Mouse (Mus musculus) lung, embryonic 15.5 days (tissue): Measurements from ENCODE around the gene Wdpcp. TPM values are rescaled to one million over a fixed set of nuclear protein-coding genes. Genes with fewer than 3 reads are reported as not detected.

ENCODE experiments used
- ATAC-seq: fragments of 200-750 bp; cut with Nextera tagmentation; 2 replicates; pipeline ENCODE4 v1.8.0; 2017; ENCODE audit warnings: moderate number of reproducible peaks, borderline replicate concordance; ENCODE audit not compliant: low FRiP score, low TSS enrichment; ENCODE audit errors: extremely low read depth
- H3K27ac ChIP-seq: fragments of 300-500 bp; sonication (generic); 2 replicates; pipeline ENCODE4 v1.5.1; 2015; ENCODE audit warnings: moderate library complexity, mild to moderate bottlenecking, inconsistent platforms
- H3K27me3 ChIP-seq: fragments of 300-500 bp; sonication (generic); 2 replicates; pipeline ENCODE4 v1.6.1; 2015; ENCODE audit warnings: inconsistent platforms
- H3K36me3 ChIP-seq: fragments of 300-500 bp; sonication (generic); 2 replicates; pipeline ENCODE4 v1.6.1; 2015; ENCODE audit warnings: inconsistent platforms
- H3K4me1 ChIP-seq: fragments of 300-500 bp; sonication (generic); 2 replicates; pipeline ENCODE4 v1.6.1; 2015; ENCODE audit warnings: inconsistent platforms
- H3K4me2 ChIP-seq: fragments of 300-500 bp; sonication (generic); 2 replicates; pipeline ENCODE4 v1.6.1; 2015; ENCODE audit warnings: inconsistent platforms, mild to moderate bottlenecking, moderate library complexity
- H3K4me3 ChIP-seq: fragments of 300-500 bp; sonication (generic); 2 replicates; pipeline ENCODE4 v1.5.1; 2015; ENCODE audit warnings: mild to moderate bottlenecking, inconsistent platforms
- H3K9ac ChIP-seq: fragments of 300-500 bp; sonication (generic); 2 replicates; pipeline ENCODE4 v1.6.1; 2015; ENCODE audit warnings: inconsistent platforms
- H3K9me3 ChIP-seq: fragments of 300-500 bp; sonication (generic); 2 replicates; pipeline ENCODE4 v1.6.1; 2016; ENCODE audit warnings: inconsistent platforms
- WGBS: fragments of 180-500 bp; shearing (Covaris S2); methylation state at CpG from one replicate; pipeline ENCODE4 v1.1.7; 2015; 5-methylcytosine and 5-hydroxymethylcytosine counted together
- polyA plus RNA-seq: library from polyadenylated mRNA; unstranded; fragments of >200 nt; fragmentation: Nextera tagmentation; extraction: Ambion mirVana; gene quantifications from 2 replicates; pipeline ENCODE4 v1.2.1, GENCODE M21; 2015

The Wdpcp gene
- polyA plus RNA-seq, 1 experiment from 2014 or later, result 12.5 TPM

GRCm38 (mm10) chr11:21690730-21691129 lies 118.7 kb downstream of the Wdpcp start:
- WGBS, result 69% methylated on average over 2 of the region's 2 CpGs
- no peak for ATAC-seq
- Histone ChIP-seq H3K36me3 (no peaks in the 10 kb centered on the region), H3K4me1 (no peaks in the 10 kb centered on the region), H3K27ac (no peak overlapping the region), H3K4me3 (no peak overlapping the region), H3K27me3 (no peaks in the 10 kb centered on the region), H3K9me3 (no peaks in the 10 kb centered on the region), H3K4me2 (no peak overlapping the region), H3K9ac (no peak overlapping the region)

DNA sequence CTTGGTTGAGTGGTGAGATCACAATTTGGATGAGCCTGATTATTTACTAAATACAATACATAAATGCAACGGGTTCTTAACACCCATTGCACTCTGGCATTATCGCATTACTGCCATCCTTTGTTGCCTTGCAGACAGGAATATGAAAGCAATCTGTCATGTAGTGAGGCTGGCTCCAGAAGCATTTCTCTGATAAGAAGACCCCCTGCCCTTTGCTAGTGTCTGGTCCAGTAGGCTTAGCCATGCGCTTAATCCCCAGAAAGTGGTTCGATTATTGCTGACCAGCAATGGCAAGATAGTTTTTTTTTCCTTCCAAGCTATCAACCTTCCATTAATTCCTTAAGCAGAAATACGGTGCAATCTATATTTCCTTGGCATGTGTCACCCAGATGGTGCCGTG lies 122.1 kb downstream of the Wdpcp start:
- H3K9me3 ChIP-seq, result no peaks in the 10 kb centered on the region
- no peaks in the 10 kb centered on the region for H3K27me3 ChIP-seq
- no peak overlapping the region for H3K4me3 ChIP-seq
- no peak overlapping the region for H3K9ac ChIP-seq
- no peak for ATAC-seq
- 70% methylated on average over 6 of the region's 6 CpGs for WGBS
- no peaks in the 10 kb centered on the region for H3K4me1 ChIP-seq
- no peak overlapping the region for H3K27ac ChIP-seq
- no peak overlapping the region for H3K4me2 ChIP-seq
- H3K36me3 ChIP-seq, result no peaks in the 10 kb centered on the region

DNA sequence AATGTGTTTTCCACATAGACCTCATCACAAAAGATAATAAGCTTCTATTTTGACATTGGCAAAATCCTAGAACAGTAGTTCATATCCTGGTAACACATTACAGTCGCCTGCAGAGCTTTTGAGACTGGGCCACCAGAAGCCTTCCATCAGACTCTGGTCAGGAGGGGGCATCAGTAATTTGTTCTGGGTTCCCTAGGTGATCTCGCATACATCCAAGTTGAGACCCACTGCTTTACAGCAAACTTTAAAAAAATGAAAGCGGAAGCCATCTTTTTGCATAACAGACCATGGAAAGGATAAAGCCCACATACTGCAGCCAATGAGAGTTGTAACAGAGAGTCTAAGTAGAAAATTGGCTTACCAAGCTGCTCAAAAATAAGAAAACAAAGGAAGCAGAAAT lies 125.6 kb downstream of the Wdpcp start:
- H3K27ac ChIP-seq, result no peak overlapping the region
- no peak for ATAC-seq
- H3K9ac ChIP-seq, result no peak overlapping the region
- H3K4me1 ChIP-seq, result no peaks in the 10 kb centered on the region
- no peak overlapping the region for H3K4me3 ChIP-seq
- no peak overlapping the region for H3K4me2 ChIP-seq
- no peaks in the 10 kb centered on the region for H3K27me3 ChIP-seq
- H3K9me3 ChIP-seq, result no peaks in the 10 kb centered on the region
- no peaks in the 10 kb centered on the region for H3K36me3 ChIP-seq
- 77% methylated on average over 3 of the region's 3 CpGs for WGBS

DNA sequence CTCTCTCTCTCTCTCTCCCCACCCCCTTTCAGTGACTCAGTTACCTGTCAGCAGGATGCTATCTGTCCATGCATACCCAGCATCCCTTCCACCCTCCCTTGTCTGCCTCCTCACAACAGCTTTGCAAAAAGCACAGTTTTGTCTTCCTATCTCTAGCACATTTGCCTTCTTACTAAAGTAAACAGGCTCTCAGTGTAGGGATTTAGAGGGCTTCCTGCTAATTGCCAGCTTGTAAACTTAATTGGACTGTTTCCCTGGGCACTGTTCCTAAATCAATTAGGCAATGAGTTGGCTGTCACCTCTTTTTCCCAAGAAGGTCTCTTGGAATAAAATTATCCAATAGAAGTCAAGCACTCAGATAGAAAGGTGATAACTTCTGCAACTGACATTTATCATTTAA lies 141.5 kb downstream of the Wdpcp start:
- H3K9ac ChIP-seq, result no peak overlapping the region
- H3K9me3 ChIP-seq, result peaks cover 4% of the 10 kb centered on the region; the same call in 1 of the 2 replicates
- no peaks in the 10 kb centered on the region for H3K4me1 ChIP-seq
- H3K36me3 ChIP-seq, result peaks cover 4% of the 10 kb centered on the region; the same call in 1 of the 2 replicates
- no peak overlapping the region for H3K4me2 ChIP-seq
- no peak for ATAC-seq
- H3K27me3 ChIP-seq, result no peaks in the 10 kb centered on the region
- H3K4me3 ChIP-seq, result no peak overlapping the region
- no peak overlapping the region for H3K27ac ChIP-seq

DNA sequence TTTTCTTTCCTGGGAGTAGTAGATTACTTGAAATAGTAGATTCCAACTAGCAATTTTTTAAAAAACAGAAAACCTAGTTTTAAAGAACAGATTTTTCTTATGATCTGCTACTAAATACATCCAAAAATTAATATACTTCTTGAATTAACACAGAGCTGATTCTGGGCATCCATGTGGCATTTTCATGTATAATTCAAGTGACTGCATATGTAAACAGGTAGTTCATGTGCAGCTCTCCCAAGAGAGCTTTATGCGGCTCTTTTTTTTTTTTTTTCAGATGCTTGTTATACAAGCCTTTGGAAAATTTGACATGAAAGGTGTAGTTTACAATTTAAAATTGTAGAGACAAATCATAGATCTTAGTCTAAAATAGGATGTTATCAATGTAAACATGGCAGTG lies 142.0 kb downstream of the Wdpcp start:
- Histone ChIP-seq H3K27ac (no peak overlapping the region), H3K4me1 (no peaks in the 10 kb centered on the region), H3K9me3 (peaks cover 4% of the 10 kb centered on the region; the same call in 1 of the 2 replicates), H3K4me3 (no peak overlapping the region), H3K27me3 (no peaks in the 10 kb centered on the region), H3K9ac (no peak overlapping the region), H3K36me3 (peaks cover 4% of the 10 kb centered on the region; the same call in 1 of the 2 replicates), H3K4me2 (no peak overlapping the region)
- WGBS, result 89% methylated on average over 1 of the region's 1 CpGs
- ATAC-seq, result no peak

- no peaks in the 10 kb centered on the region for H3K27me3 ChIP-seq
- no peaks in the 10 kb centered on the region for H3K9me3 ChIP-seq
- no peak overlapping the region for H3K4me3 ChIP-seq
- H3K4me2 ChIP-seq, result no peak overlapping the region
- no peak overlapping the region for H3K27ac ChIP-seq
- ATAC-seq, result no peak
- H3K36me3 ChIP-seq, result no peaks in the 10 kb centered on the region
- H3K9ac ChIP-seq, result no peak overlapping the region
- no peaks in the 10 kb centered on the region for H3K4me1 ChIP-seq
- WGBS, result 44% methylated on average over 1 of the region's 1 CpGs
Measured at GRCm38 (mm10) chr11:21726329-21726728, 154.3 kb downstream of the Wdpcp start.

- no peak overlapping the region for H3K4me3 ChIP-seq
- no peak overlapping the region for H3K27ac ChIP-seq
- H3K36me3 ChIP-seq, result no peaks in the 10 kb centered on the region
- H3K4me2 ChIP-seq, result no peak overlapping the region
- H3K27me3 ChIP-seq, result no peaks in the 10 kb centered on the region
- no peaks in the 10 kb centered on the region for H3K9me3 ChIP-seq
- ATAC-seq, result no peak
- no peak overlapping the region for H3K9ac ChIP-seq
- 69% methylated on average over 5 of the region's 5 CpGs for WGBS
- H3K4me1 ChIP-seq, result no peaks in the 10 kb centered on the region
Measured at GRCm38 (mm10) chr11:21729056-21729455, 157.0 kb downstream of the Wdpcp start.

GRCm38 (mm10) chr11:21729961-21730360 lies 157.9 kb downstream of the Wdpcp start:
- Histone ChIP-seq H3K27me3 (no peaks in the 10 kb centered on the region), H3K36me3 (no peaks in the 10 kb centered on the region), H3K4me2 (no peak overlapping the region), H3K4me3 (no peak overlapping the region), H3K9ac (no peak overlapping the region), H3K9me3 (no peaks in the 10 kb centered on the region), H3K4me1 (no peaks in the 10 kb centered on the region), H3K27ac (no peak overlapping the region)
- ATAC-seq, result no peak
- 67% methylated on average over 6 of the region's 6 CpGs for WGBS

DNA sequence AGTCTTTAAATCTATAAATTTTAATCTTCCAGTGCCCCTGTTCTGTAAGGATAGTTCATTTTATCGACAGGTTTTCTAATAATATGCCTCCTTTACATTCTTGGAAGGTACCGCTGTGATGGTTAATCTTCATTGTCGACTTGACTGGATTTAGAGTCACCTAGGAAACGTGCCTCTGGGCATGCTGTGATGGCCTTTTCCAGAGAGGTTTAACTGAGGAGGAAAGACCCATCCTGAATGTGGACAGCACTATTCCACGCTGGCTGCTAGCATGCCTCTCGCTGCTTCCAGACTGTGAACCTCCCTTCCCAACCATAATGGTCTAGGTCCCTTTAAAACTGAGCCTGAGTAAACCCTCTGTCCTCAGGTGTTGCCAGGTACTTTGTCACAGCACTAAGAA lies 163.2 kb downstream of the Wdpcp start:
- H3K27me3 ChIP-seq, result no peaks in the 10 kb centered on the region
- no peaks in the 10 kb centered on the region for H3K4me1 ChIP-seq
- H3K4me2 ChIP-seq, result no peak overlapping the region
- no peak for ATAC-seq
- no peaks in the 10 kb centered on the region for H3K9me3 ChIP-seq
- H3K9ac ChIP-seq, result no peak overlapping the region
- H3K36me3 ChIP-seq, result no peaks in the 10 kb centered on the region
- WGBS, result 75% methylated on average over 6 of the region's 6 CpGs
- H3K27ac ChIP-seq, result no peak overlapping the region
- H3K4me3 ChIP-seq, result no peak overlapping the region

DNA sequence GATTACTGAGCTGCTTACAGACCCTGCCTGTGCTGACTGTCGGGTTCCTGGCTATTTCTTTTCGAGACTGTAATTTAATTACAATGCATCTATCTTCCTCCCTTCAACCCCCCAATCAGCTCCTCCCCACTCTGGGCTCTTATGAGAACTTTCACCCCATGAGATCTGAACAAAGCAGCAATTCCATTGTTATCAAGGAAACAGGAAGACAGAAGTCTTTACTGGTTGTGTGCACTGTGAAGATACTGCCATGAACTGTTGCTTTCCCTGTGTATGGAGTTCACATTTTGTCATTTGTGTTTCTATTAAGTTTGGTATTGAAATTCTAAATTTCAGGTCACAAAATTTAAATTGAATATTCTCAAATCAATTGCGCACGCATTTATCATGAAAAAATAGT lies 177.5 kb downstream of the Wdpcp start:
- no peak for ATAC-seq
- WGBS, result 76% methylated on average over 4 of the region's 4 CpGs
- H3K27ac ChIP-seq, result no peak overlapping the region

GRCm38 (mm10) chr11:21763201-21763600 lies 191.2 kb downstream of the Wdpcp start:
- Histone ChIP-seq H3K9ac (no peak overlapping the region), H3K4me3 (no peak overlapping the region), H3K27me3 (no peaks in the 10 kb centered on the region), H3K4me2 (no peak overlapping the region), H3K27ac (no peak overlapping the region), H3K36me3 (no peaks in the 10 kb centered on the region), H3K4me1 (no peaks in the 10 kb centered on the region), H3K9me3 (no peaks in the 10 kb centered on the region)
- 84% methylated on average over 4 of the region's 4 CpGs for WGBS
- no peak for ATAC-seq

More for the DNA sequence above, 177.5 kb downstream of the Wdpcp start:
- Histone ChIP-seq H3K4me1 (no peaks in the 10 kb centered on the region), H3K9me3 (no peaks in the 10 kb centered on the region), H3K4me2 (no peak overlapping the region), H3K27me3 (no peaks in the 10 kb centered on the region), H3K4me3 (no peak overlapping the region), H3K36me3 (no peaks in the 10 kb centered on the region), H3K9ac (no peak overlapping the region)

- no peaks in the 10 kb centered on the region for H3K27me3 ChIP-seq
- 80% methylated on average over 3 of the region's 3 CpGs for WGBS
- H3K36me3 ChIP-seq, result no peaks in the 10 kb centered on the region
- no peaks in the 10 kb centered on the region for H3K9me3 ChIP-seq
- ATAC-seq, result no peak
- no peak overlapping the region for H3K9ac ChIP-seq
- H3K27ac ChIP-seq, result no peak overlapping the region
- H3K4me3 ChIP-seq, result no peak overlapping the region
- no peak overlapping the region for H3K4me2 ChIP-seq
- no peaks in the 10 kb centered on the region for H3K4me1 ChIP-seq
Measured at GRCm38 (mm10) chr11:21788831-21789230, 216.8 kb downstream of the Wdpcp start.

- Histone ChIP-seq H3K9ac (no peak overlapping the region), H3K27ac (no peak overlapping the region), H3K27me3 (no peaks in the 10 kb centered on the region), H3K4me3 (no peak overlapping the region), H3K4me1 (no peaks in the 10 kb centered on the region), H3K4me2 (no peak overlapping the region), H3K9me3 (no peaks in the 10 kb centered on the region), H3K36me3 (no peaks in the 10 kb centered on the region)
- no peak for ATAC-seq
- 86% methylated on average over 3 of the region's 3 CpGs for WGBS
Measured at GRCm38 (mm10) chr11:21824941-21825340, 252.9 kb downstream of the Wdpcp start.
